Mouse (Mus musculus): ENCODE results near the gene A430005L14Rik. TPM values are rescaled to one million over a fixed set of nuclear protein-coding genes. Genes with fewer than 3 reads are reported as not detected.

Gene A430005L14Rik
- polyA plus RNA-seq, 1 experiment from 2014 or later, result 85.5 TPM

DNA sequence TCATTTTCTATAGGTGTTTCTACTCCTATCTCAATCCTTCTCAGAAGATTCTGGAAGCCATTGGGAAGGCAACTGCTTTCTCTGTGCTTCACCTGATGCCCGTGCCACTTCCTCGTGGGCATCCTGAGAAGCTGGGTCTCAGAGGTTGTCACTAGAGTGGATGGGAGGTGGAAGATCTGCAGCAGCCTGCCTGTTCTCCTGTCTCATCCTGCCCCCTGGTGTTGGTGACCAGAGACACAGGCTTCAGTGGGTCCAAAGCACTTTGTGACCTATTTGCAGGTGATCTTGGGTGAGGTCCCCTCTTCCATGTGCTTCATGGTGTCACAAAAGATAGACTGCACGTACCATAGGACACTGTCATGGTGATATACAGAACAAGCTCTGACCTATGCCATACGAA, 13.8 kb upstream of the A430005L14Rik start:
- no peak for ATAC-seq (ENCODE audit: low read depth)
- Histone ChIP-seq H3K36me3 (ENCODE audit: control insufficient read depth, insufficient read depth, low read length) (no peaks in the 10 kb centered on the region), H3K4me1 (replicated peaks; ENCODE audit: control insufficient read depth, insufficient read depth, low read length) (no peaks in the 10 kb centered on the region), H3K4me3 (ENCODE audit: low read length) (no peak overlapping the region), H3K4me2 (ENCODE audit: low read depth, low read length) (no peak overlapping the region), H3K9ac (ENCODE audit: low read length) (no peak overlapping the region), H3K9me3 (ENCODE audit: control insufficient read depth, low read length) (no peaks in the 10 kb centered on the region), H3K27me3 (ENCODE audit: control insufficient read depth, insufficient read depth, low read depth, low read length) (0 out of 2 replicates have a peak, but pooled peaks cover 3% of the 10 kb centered on the region), H3K27ac (ENCODE audit: low read length) (no peak overlapping the region)
- 47% methylated on average over 4 of the region's 4 CpGs for WGBS

DNA sequence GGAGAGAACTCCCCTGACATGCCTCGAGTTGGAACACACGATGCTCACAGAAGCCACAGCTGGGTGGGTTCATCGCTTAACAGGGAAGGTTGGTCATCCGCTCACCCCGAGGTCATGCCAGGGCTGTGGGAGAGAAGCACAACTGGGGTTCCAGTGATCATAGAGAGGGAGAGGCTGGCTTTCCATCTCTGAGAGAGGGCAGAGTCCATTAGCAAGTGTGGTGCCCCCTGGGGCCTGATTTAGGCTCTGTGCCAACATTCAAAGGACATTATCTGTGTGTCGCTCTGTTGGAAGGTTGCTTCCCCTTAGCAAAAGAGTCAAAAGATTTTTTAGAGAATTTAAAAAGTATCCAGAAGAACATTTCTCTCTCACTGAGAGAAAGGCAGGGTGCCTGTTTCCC, 12.8 kb upstream of the A430005L14Rik start:
- H3K36me3 ChIP-seq (ENCODE audit: control insufficient read depth, insufficient read depth, low read length), result no peaks in the 10 kb centered on the region
- no peaks in the 10 kb centered on the region for H3K9me3 ChIP-seq (ENCODE audit: control insufficient read depth, low read length)
- ATAC-seq (ENCODE audit: low read depth), result no peak
- WGBS, result 34% methylated on average over 6 of the region's 6 CpGs
- H3K4me1 ChIP-seq (replicated peaks; ENCODE audit: control insufficient read depth, insufficient read depth, low read length), result no peaks in the 10 kb centered on the region
- H3K4me3 ChIP-seq (ENCODE audit: low read length), result no peak overlapping the region
- no peak overlapping the region for H3K27ac ChIP-seq (ENCODE audit: low read length)
- H3K27me3 ChIP-seq (ENCODE audit: control insufficient read depth, insufficient read depth, low read depth, low read length), result 0 out of 2 replicates have a peak, but pooled peaks cover 3% of the 10 kb centered on the region
- no peak overlapping the region for H3K9ac ChIP-seq (ENCODE audit: low read length)
- H3K4me2 ChIP-seq (ENCODE audit: low read depth, low read length), result no peak overlapping the region

DNA sequence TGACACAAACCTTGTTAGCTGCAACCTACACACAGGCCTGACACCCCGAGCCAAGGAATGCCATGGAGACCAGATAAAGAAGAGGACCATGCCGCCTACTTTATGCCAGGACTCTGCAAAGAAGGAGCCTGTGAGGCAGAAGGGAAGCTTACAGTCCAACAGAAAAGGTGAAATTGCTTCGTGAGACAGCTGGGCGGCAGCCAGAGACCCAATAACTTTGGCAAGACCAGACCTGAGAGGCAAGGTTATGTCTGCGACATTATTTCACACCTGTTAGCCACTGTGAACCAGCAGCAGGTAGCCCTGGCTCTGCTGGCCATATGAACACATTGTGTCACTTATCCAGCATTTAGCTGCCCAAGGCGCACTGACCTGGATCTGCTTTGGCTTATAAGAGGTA, 11.3 kb upstream of the A430005L14Rik start:
- H3K36me3 ChIP-seq (ENCODE audit: control insufficient read depth, insufficient read depth, low read length), result no peaks in the 10 kb centered on the region
- H3K4me2 ChIP-seq (ENCODE audit: low read depth, low read length), result no peak overlapping the region
- H3K9ac ChIP-seq (ENCODE audit: low read length), result no peak overlapping the region
- no peaks in the 10 kb centered on the region for H3K4me1 ChIP-seq (replicated peaks; ENCODE audit: control insufficient read depth, insufficient read depth, low read length)
- no peak overlapping the region for H3K27ac ChIP-seq (ENCODE audit: low read length)
- no peak overlapping the region for H3K4me3 ChIP-seq (ENCODE audit: low read length)
- ATAC-seq (ENCODE audit: low read depth), result no peak
- no peaks in the 10 kb centered on the region for H3K9me3 ChIP-seq (ENCODE audit: control insufficient read depth, low read length)
- 0 out of 2 replicates have a peak, but pooled peaks cover 3% of the 10 kb centered on the region for H3K27me3 ChIP-seq (ENCODE audit: control insufficient read depth, insufficient read depth, low read depth, low read length)
- 73% methylated on average over 6 of the region's 6 CpGs for WGBS

DNA sequence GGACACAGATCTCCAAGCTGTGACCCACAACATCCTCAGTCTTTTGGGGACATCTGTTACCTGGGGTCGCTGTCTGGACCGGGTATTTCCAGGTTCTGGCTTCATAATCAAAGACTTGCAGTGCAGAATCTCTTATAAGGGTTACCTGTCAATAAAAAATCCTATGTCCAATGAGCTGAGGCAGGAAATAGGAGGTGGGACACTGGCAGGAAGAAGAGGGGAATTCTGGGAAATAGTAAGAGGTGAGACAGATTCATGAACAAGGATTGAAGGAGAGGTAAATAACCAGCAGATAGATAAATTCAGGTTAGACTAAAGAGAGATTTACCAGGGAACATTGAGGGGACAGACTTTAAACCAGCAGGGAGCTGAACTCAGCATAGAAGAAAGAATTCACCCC, 6.7 kb upstream of the A430005L14Rik start:
- WGBS, result 55% methylated on average over 2 of the region's 2 CpGs
- no peak overlapping the region for H3K4me2 ChIP-seq (ENCODE audit: low read depth, low read length)
- H3K36me3 ChIP-seq (ENCODE audit: control insufficient read depth, insufficient read depth, low read length), result no peaks in the 10 kb centered on the region
- H3K4me1 ChIP-seq (replicated peaks; ENCODE audit: control insufficient read depth, insufficient read depth, low read length), result no peaks in the 10 kb centered on the region
- no peak overlapping the region for H3K4me3 ChIP-seq (ENCODE audit: low read length)
- H3K27ac ChIP-seq (ENCODE audit: low read length), result no peak overlapping the region
- no peak overlapping the region for H3K9ac ChIP-seq (ENCODE audit: low read length)
- H3K9me3 ChIP-seq (ENCODE audit: control insufficient read depth, low read length), result no peaks in the 10 kb centered on the region
- peaks cover 10% of the 10 kb centered on the region for H3K27me3 ChIP-seq (ENCODE audit: control insufficient read depth, insufficient read depth, low read depth, low read length)
- no peak for ATAC-seq (ENCODE audit: low read depth)

DNA sequence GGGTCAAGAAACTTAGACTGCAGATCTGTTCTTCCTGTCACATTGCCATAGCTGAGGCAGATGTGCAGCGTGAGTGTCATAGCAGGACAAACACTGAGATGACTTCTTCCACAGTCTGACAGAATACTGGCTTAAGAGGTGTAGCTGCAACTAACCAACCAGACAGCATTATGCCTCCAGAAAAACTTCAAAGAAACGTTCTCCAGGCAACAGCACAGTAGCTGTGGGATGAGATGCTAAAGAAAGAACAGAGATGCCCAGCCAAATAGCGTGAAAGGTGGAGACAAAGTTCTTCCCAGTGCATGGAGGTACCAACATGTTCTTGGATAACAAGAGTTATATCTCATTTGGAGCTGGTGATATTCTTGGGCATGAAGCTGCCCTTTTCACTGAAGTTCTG, 5.9 kb upstream of the A430005L14Rik start:
- H3K36me3 ChIP-seq (ENCODE audit: control insufficient read depth, insufficient read depth, low read length), result no peaks in the 10 kb centered on the region
- 47% methylated on average over 3 of the region's 3 CpGs for WGBS
- H3K4me2 ChIP-seq (ENCODE audit: low read depth, low read length), result no peak overlapping the region
- H3K4me3 ChIP-seq (ENCODE audit: low read length), result no peak overlapping the region
- no peak for ATAC-seq (ENCODE audit: low read depth)
- H3K4me1 ChIP-seq (replicated peaks; ENCODE audit: control insufficient read depth, insufficient read depth, low read length), result no peaks in the 10 kb centered on the region
- no peaks in the 10 kb centered on the region for H3K9me3 ChIP-seq (ENCODE audit: control insufficient read depth, low read length)
- no peak overlapping the region for H3K27ac ChIP-seq (ENCODE audit: low read length)
- no peak overlapping the region for H3K9ac ChIP-seq (ENCODE audit: low read length)
- peaks cover 10% of the 10 kb centered on the region for H3K27me3 ChIP-seq (ENCODE audit: control insufficient read depth, insufficient read depth, low read depth, low read length)

DNA sequence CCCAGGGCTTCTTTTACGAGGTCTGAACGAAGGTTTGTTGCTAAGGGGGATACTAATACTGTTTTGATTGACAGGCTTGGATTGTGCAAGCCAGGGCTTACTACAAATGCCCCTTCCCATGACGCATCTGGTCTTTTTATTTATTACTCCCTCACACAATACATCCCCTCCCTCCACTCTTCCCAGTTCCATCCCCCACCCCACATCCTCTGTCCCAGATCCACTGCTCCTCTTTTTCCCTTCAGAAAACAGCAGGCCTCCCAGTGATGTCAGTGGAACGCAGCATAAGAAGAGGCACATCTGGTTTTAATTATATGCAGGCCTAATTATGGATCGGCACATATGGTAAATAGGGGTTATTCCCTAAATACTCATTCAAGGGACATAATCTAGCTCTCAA, 5.3 kb upstream of the A430005L14Rik start:
- 48% methylated on average over 5 of the region's 5 CpGs for WGBS
- Histone ChIP-seq H3K36me3 (ENCODE audit: control insufficient read depth, insufficient read depth, low read length) (no peaks in the 10 kb centered on the region), H3K9me3 (ENCODE audit: control insufficient read depth, low read length) (no peaks in the 10 kb centered on the region), H3K27me3 (ENCODE audit: control insufficient read depth, insufficient read depth, low read depth, low read length) (peaks cover 10% of the 10 kb centered on the region), H3K9ac (ENCODE audit: low read length) (no peak overlapping the region), H3K27ac (ENCODE audit: low read length) (no peak overlapping the region), H3K4me1 (replicated peaks; ENCODE audit: control insufficient read depth, insufficient read depth, low read length) (no peaks in the 10 kb centered on the region), H3K4me2 (ENCODE audit: low read depth, low read length) (no peak overlapping the region), H3K4me3 (ENCODE audit: low read length) (no peak overlapping the region)
- no peak for ATAC-seq (ENCODE audit: low read depth)

DNA sequence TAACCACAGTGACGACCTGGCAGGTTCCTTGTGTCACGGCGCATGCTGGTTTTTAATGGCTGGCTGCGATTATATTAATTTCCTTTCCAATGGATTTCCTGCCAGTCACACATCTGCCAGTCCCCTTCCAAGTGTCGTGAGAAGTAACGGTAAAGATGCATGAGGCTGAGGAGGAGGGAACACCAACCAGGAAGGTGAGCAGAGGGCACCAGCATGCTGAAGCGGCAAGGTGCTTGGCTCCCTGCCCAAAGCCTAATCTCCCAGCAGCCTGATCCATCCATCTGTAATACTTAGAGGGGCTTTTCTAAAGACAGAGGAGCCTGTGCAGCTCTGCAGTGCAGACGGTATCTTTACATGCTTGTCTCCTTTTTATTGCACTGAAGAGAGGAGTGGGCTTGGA, 1.4 kb upstream of the A430005L14Rik start:
- no peak for ATAC-seq (ENCODE audit: low read depth)
- H3K9ac ChIP-seq (ENCODE audit: low read length), result no peak overlapping the region
- H3K4me2 ChIP-seq (ENCODE audit: low read depth, low read length), result no peak overlapping the region
- H3K36me3 ChIP-seq (ENCODE audit: control insufficient read depth, insufficient read depth, low read length), result peaks cover 7% of the 10 kb centered on the region; the same call in 1 of the 2 replicates
- WGBS, result 81% methylated on average over 8 of the region's 8 CpGs
- no peaks in the 10 kb centered on the region for H3K9me3 ChIP-seq (ENCODE audit: control insufficient read depth, low read length)
- H3K27me3 ChIP-seq (ENCODE audit: control insufficient read depth, insufficient read depth, low read depth, low read length), result peaks cover 7% of the 10 kb centered on the region
- H3K4me3 ChIP-seq (ENCODE audit: low read length), result no peak overlapping the region
- peaks cover 10% of the 10 kb centered on the region for H3K4me1 ChIP-seq (replicated peaks; ENCODE audit: control insufficient read depth, insufficient read depth, low read length)
- H3K27ac ChIP-seq (ENCODE audit: low read length), result no peak overlapping the region

DNA sequence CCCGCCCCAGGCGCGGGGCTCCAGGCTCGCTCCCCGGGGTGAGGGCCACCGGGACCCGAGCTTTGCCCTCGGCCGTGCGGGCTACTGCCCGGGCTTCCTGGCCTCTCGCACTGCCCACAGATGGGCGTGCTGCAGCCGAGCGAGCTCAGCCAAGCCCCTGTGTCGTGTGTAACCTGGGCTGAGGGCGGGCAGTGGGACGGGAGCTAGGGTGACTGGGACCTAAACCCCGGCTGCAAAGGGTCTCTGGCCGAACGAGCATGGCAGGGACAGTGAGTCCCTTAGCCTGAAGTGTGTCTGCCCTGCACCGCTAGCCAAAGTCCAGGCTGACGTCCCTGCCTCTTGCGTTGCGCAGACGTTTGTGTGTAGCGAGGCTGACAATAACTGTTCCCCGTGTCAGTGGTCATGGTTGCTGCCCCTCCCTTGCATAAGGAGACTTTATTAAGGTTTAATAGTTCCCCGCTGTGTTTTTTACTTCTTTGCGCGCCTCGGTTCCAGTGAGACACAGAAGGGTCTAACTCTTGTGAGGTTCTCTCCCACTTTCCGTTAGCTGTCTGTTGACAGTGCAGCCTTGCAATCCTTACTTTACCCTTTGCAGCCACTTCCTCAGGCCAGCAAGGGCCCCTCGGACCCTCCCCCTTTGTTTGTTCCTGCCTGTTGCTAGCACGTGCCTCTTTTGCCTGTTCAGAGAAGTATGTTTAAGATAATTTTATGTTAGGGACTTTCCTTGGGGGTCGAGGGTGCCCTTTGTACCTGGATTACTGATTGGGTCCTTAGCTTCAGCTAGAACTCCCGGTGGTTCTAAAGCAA, 610 bp downstream of the A430005L14Rik start:
- H3K9me3 ChIP-seq (ENCODE audit: control insufficient read depth, low read length), result no peaks in the 10 kb centered on the region
- H3K4me2 ChIP-seq (ENCODE audit: low read depth, low read length), result peak overlapping the region; percentile 91
- peaks cover 7% of the 10 kb centered on the region for H3K27me3 ChIP-seq (ENCODE audit: control insufficient read depth, insufficient read depth, low read depth, low read length)
- H3K4me3 ChIP-seq (ENCODE audit: low read length), result peak overlapping the region; percentile 87
- under 1% methylated on average over 36 of the region's 37 CpGs for WGBS
- peaks cover 18% of the 10 kb centered on the region for H3K36me3 ChIP-seq (ENCODE audit: control insufficient read depth, insufficient read depth, low read length)
- peaks cover 10% of the 10 kb centered on the region for H3K4me1 ChIP-seq (replicated peaks; ENCODE audit: control insufficient read depth, insufficient read depth, low read length)
- H3K9ac ChIP-seq (ENCODE audit: low read length), result peak overlapping the region; percentile 94
- peak; percentile 75; the same call in 1 of the 2 replicates for ATAC-seq (ENCODE audit: low read depth)
- H3K27ac ChIP-seq (ENCODE audit: low read length), result peak overlapping the region; percentile 92

DNA sequence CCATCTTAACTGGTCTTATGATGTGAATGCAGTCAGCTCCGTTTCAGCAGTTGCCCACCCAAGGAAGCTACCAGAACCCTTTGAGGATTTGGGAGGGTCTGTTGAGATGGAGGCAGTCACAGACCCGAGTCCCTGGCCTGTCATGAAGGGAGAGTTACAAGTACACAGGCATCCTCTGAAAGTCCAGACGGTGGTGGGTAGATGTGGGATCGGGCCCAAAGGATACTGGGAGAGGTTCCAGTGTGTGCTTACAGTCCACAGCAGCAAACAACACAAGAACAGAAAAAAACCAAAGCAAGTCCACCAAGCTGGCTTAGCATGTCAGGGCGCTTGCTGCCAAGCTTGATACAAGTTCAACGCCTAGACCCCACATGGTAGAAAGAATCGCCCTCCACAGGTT, 5.6 kb downstream of the A430005L14Rik start:
- Histone ChIP-seq H3K9ac (ENCODE audit: low read length) (no peak overlapping the region), H3K4me2 (ENCODE audit: low read depth, low read length) (no peak overlapping the region), H3K27ac (ENCODE audit: low read length) (no peak overlapping the region), H3K36me3 (ENCODE audit: control insufficient read depth, insufficient read depth, low read length) (peaks cover 27% of the 10 kb centered on the region), H3K27me3 (ENCODE audit: control insufficient read depth, insufficient read depth, low read depth, low read length) (no peaks in the 10 kb centered on the region), H3K4me3 (ENCODE audit: low read length) (no peak overlapping the region), H3K4me1 (replicated peaks; ENCODE audit: control insufficient read depth, insufficient read depth, low read length) (peaks cover 10% of the 10 kb centered on the region), H3K9me3 (ENCODE audit: control insufficient read depth, low read length) (no peaks in the 10 kb centered on the region)
- 80% methylated on average over 7 of the region's 7 CpGs for WGBS
- ATAC-seq (ENCODE audit: low read depth), result no peak

All from lung, embryonic 16.5 days (tissue).